Mouse (Mus musculus) 3134 (cell line): ENCODE results near the gene Olfr827.

ENCODE experiments used
- DNase-seq: peaks from one replicate; pipeline ENCODE4 v3.0.0-alpha.2; 2011; ENCODE audit warnings: low spot score; ENCODE audit not compliant: insufficient read length; ENCODE audit errors: extremely low read depth

Olfr827 gene

GRCm38 (mm10) chr10:130214303-130214702 is at the start of gene Olfr827:
Gene Olfr827, minus strand, starts transcription at chr10:130214403.
- no peak for DNase-seq

DNA sequence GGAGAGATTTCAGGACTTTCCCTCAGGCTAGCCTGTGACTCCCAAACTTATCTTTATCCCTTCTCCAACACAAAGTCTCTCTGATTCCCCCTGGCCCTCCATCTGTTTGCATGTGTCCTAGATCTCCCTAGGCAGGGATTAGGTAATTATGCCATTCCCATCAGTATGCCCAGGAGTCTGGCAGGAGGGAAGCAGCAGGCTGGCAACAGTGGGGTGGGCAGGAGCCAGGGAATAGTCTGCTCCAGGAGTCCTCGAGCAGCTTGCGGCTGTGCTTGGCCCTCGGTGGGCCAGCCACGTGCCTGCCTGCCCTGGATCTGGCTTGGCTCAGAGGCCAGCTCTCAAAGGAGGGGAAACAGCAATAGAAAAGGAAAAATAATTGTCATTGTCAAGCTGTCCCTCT is 49.0 kb upstream of the Olfr827 start:
- no peak for DNase-seq

- no peak for DNase-seq
Observed at GRCm38 (mm10) chr10:130259483-130259882, 45.3 kb upstream of the Olfr827 start.

DNA sequence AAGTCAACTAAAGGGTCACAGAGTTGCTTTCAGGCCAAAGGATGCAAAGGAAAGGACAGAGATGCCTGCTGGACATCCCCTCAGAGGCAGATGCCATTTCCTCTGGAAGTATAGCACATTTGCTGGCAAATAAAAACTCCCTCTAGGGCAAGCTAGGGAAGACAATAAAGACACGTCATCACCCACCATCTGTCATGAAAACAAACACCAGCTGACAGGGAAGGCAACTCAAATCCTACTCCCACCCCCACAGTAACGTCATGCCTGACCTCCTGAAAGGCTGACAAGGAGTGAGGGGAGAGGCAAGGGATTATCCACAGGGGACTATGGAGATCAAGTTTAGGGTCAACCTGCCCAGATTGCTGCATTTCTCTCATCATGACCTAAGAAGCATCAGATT is 30.1 kb upstream of the Olfr827 start:
- no peak for DNase-seq

DNA sequence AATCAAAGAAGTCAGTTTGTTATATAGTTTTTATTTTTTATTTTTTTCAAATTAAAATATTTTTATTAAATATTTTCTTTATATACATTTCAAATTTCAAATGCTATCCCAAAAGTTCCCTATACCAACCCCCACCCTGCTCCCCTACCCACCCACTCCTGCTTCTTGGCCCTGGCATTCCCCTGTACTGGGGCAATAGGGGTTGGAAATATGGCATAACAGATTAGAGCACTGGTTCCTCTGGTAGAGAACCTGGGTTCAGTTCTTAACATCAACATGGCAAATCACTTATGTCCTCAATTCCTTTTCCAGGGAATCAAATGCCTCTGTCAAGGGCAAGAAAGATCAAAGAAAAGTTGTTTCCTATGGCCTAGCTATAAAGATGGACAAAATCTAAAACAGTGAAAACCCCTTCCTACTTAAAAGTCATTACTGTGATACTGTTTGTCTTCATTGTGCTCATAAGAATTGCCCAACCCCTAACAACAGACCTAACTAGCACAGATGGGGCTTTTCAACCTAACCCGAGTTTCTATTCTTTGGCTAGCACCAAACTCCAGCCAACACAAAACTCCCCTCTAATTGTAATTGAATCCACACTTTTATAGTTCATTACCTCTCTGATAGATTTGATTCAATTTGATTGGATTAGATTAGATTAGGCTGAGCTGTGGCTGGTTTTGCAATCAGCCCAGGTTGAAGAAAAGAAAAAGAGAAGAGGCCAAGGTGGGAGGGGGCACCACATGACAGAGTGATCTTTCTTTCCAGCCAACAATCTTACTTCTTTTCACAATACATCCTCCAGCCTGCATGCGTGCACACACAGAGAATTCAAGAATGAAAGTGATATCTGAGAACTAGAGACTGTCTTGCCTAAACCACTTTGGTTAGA is 24.4 kb upstream of the Olfr827 start:
- DNase-seq, result no peak

DNA sequence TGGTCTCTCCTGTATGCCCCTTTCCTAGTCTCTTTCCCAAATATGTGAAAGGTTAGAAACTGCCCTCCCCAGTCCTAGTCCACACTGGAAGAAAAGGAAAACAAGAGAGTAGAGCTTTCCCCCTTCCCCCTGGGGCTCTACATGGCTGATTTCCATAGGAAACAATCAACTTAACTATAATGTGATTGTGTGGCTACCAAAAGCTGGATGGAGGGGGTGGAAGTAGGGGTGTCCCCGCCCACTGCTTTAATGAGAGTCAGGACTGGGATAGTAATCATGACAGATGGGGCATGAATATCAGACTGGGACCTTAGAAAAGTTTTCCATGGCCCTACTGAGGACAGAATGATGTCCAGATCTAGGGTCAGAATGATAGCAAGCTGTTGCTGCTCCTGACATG is 20.4 kb upstream of the Olfr827 start:
- no peak for DNase-seq

DNA sequence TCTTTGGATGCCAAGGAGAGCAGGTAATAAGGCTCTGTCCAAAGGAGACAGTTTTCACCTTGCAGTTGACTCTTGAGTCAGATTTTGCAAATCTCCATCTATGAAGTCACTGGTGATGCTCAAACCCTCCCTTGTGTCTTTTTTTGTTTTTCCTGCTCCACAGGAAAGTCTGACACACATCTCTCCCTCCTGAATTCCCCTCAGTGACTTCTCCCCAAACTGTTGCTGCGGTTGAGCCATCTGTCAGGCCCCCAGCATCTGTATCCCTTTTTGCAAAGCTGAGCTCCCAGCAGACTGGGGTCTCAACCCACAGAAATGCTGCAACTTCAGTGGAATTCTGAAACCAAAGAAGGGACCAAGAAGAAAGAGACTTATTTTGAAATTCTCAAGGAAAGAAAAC is 17.9 kb upstream of the Olfr827 start:
- DNase-seq, result no peak

DNA sequence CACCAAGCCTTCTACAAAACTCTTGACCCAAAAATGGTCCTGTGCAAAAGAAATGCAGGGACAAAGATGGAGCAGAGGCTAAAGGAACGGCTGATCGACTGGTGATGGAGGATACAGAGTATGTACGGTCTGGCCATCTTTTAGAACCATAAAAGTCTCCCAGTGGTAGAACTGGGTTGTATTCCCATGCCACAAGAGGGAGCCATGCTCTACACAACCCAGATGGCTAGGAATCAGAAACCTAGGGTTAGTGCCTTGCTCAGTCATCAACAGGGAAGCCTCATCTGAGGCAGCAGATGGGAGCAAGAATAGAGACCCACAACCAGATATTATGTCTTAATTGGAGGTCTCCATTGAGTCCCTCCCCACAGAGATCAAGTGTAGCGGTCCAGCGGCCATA is 15.4 kb upstream of the Olfr827 start:
- no peak for DNase-seq

- peak; percentile 2 for DNase-seq
Observed at GRCm38 (mm10) chr10:130228246-130228645, 14.0 kb upstream of the Olfr827 start.

DNA sequence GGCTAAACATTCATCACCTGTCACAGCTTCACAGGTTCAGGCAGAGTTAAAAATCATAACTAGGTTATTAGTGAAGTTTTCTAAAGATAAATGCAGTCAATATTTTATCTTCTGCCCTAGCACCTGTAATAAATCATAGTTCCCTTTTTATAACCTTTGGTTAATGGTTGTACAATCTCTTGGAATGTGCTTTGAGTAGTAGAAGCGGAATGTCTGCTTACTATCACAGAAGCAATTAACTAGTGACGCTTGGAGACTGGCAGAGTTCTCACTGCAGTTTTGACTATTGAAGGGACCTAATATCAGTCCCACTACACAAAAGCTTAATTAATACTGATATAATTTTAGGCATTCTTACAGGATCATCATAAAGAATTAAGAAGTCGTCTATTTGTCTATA is 10.8 kb upstream of the Olfr827 start:
- DNase-seq, result no peak

- DNase-seq, result no peak
Observed at GRCm38 (mm10) chr10:130184086-130184485, 30.1 kb downstream of the Olfr827 start, which contains the start of gene Olfr826. Gene Olfr826, minus strand, starts transcription at chr10:130184186.

- DNase-seq, result no peak
Observed at GRCm38 (mm10) chr10:130166666-130167065, 47.5 kb downstream of the Olfr827 start, which contains the start of gene Olfr825. Gene Olfr825, minus strand, starts transcription at chr10:130166766.

- no peak for DNase-seq
Observed at GRCm38 (mm10) chr10:130165196-130165595, 49.0 kb downstream of the Olfr827 start.
